Mouse (Mus musculus) liver, embryonic 13.5 days (tissue): ENCODE measurements at regions not wholly inside any gene's neighbourhood (a gene's known extent, or its start where the extent isn't known, plus 50 kb on each side); places are given as distances from the start of the nearest gene placed in this dataset.

ENCODE experiments used
- ATAC-seq: fragments of 200-750 bp; cut with Nextera tagmentation; 2 replicates; pipeline ENCODE4 v1.8.0; 2017; ENCODE audit warnings: low read depth, mild to moderate bottlenecking, moderate number of reproducible peaks, moderate library complexity
- DNase-seq: peaks from one replicate; pipeline ENCODE4 v3.0.0; 2022
- H3K27ac ChIP-seq: fragments of 300-500 bp; sonication (generic); 2 replicates; pipeline ENCODE4 v1.5.1; 2015; ENCODE audit warnings: moderate library complexity, mild to moderate bottlenecking, inconsistent platforms
- H3K27me3 ChIP-seq: fragments of 300-500 bp; sonication (generic); 2 replicates; pipeline ENCODE4 v1.6.1; 2015; ENCODE audit warnings: mild to moderate bottlenecking, inconsistent platforms
- H3K36me3 ChIP-seq: fragments of 300-500 bp; sonication (generic); 2 replicates; pipeline ENCODE4 v1.6.1; 2015; ENCODE audit warnings: mild to moderate bottlenecking, inconsistent platforms
- H3K4me1 ChIP-seq: fragments of 300-500 bp; sonication (generic); replicated peaks from 2 replicates; pipeline ENCODE4 v1.6.1; 2015; ENCODE audit warnings: inconsistent platforms
- H3K4me2 ChIP-seq: fragments of 300-500 bp; sonication (generic); 2 replicates; pipeline ENCODE4 v1.6.1; 2015; ENCODE audit warnings: inconsistent platforms, mild to moderate bottlenecking, moderate library complexity
- H3K4me3 ChIP-seq: fragments of 300-500 bp; sonication (generic); replicated peaks from 2 replicates; pipeline ENCODE4 v1.5.1; 2015; ENCODE audit warnings: mild to moderate bottlenecking, inconsistent platforms
- H3K9ac ChIP-seq: fragments of 300-500 bp; sonication (generic); 2 replicates; pipeline ENCODE4 v1.6.1; 2015; ENCODE audit warnings: mild to moderate bottlenecking, inconsistent platforms
- H3K9me3 ChIP-seq: fragments of 300-500 bp; sonication (generic); replicated peaks from 2 replicates; pipeline ENCODE4 v1.6.1; 2016; ENCODE audit warnings: inconsistent platforms
- WGBS: fragments of 180-500 bp; shearing (Covaris S2); methylation state at CpG from one replicate; pipeline ENCODE4 v1.1.7; 2015; ENCODE audit not compliant: insufficient replicate concordance; 5-methylcytosine and 5-hydroxymethylcytosine counted together

DNA sequence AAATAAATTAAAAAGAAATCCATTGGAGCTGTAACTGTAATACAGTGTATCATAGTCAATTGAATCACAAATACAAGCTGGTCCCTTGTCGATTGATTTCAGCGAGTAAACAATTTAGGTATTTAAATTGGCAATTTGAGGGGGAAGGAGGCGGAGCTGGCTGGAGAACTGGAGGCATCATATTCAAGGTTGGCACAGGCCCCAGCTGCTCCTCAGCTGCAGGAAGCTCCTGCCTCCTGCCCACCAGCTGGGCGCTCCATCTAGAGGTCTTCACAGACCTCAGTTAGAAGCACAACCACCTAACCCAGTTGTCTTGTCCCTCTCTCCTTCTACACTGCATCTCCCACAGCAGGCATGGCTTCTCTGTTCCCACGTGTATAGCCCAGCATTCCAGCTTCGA is 292.6 kb downstream of the Mroh4 start:
- Histone ChIP-seq H3K9me3 (no peaks in the 10 kb centered on the region), H3K4me2 (no peak overlapping the region), H3K4me3 (no peak overlapping the region), H3K36me3 (no peaks in the 10 kb centered on the region), H3K27me3 (no peaks in the 10 kb centered on the region), H3K9ac (no peak overlapping the region), H3K27ac (no peak overlapping the region), H3K4me1 (no peaks in the 10 kb centered on the region)
- ATAC-seq (no peak), DNase-seq (no peak)
- 49% methylated on average over 6 of the region's 6 CpGs for WGBS

DNA sequence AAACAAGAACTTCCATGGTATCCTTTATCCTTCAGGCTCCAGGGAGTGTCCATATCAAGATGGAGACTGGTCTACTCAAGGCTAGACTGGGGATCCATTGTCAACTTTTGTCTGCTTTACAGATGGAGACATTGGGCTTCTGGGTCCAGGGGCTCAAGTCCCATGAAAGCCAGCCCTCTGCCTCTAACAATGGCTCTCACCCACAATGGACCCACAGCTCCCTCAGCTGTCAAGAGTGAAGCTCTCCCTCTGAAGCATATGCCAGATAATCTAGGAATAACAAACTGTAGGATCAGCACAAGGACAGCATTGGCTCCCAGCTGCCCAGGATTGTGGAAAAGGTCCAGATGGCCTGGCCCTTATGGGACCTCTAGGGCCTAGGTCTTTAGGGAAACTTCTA is 302.3 kb downstream of the Mroh4 start:
- Histone ChIP-seq H3K9ac (no peak overlapping the region), H3K36me3 (no peaks in the 10 kb centered on the region), H3K9me3 (peaks cover 16% of the 10 kb centered on the region), H3K4me2 (no peak overlapping the region), H3K4me1 (no peaks in the 10 kb centered on the region), H3K4me3 (no peak overlapping the region), H3K27me3 (no peaks in the 10 kb centered on the region), H3K27ac (no peak overlapping the region)
- no peak for ATAC-seq
- DNase-seq, result no peak

DNA sequence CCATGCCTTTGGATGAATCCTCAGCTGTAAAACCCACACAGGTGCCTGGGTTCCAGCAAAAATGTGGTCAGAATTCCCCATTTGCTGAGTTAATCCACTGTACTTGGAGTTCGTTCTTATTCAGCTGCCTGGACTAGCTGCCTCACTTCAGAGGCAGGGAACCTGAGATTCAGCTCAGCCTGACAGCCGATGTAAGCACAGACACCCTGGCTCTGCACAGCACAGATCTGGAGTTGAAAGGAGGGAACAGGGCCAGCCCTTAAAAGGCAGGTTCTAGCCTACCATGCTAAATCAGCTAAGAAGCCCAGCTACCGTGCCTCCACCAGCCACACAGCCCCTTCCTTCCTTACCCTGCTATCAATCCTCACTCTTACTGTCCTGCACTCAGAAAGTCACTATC is 306.0 kb downstream of the Mroh4 start:
- DNase-seq, result no peak
- Histone ChIP-seq H3K4me2 (no peak overlapping the region), H3K9ac (no peak overlapping the region), H3K36me3 (no peaks in the 10 kb centered on the region), H3K9me3 (no peaks in the 10 kb centered on the region), H3K27me3 (no peaks in the 10 kb centered on the region), H3K4me3 (no peak overlapping the region), H3K4me1 (no peaks in the 10 kb centered on the region), H3K27ac (no peak overlapping the region)
- ATAC-seq, result no peak
- WGBS, result 45% methylated on average over 3 of the region's 3 CpGs

DNA sequence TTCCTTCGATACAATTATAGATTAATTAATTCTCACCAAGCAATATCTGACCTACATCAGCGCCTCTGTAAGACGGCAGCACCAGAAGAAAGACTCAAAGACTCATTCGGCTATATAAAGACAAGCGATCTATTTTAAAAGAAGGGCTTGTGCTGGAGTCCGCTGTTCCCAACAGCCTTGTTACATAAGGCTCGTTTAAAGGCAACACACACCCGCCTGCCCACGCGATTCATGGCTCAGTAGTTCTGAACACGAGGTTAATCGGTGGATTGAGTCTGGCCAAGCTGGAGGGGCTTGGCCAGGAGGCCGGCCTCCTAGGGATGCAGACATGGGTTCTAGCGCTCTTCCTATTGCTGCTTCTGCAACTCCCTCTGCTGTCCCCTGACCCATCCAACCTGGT is 306.9 kb downstream of the Mroh4 start:
- no peaks in the 10 kb centered on the region for H3K36me3 ChIP-seq
- WGBS, result 77% methylated on average over 14 of the region's 14 CpGs
- H3K27me3 ChIP-seq, result no peaks in the 10 kb centered on the region
- no peaks in the 10 kb centered on the region for H3K9me3 ChIP-seq
- DNase-seq, result no peak
- no peak for ATAC-seq
- H3K27ac ChIP-seq, result no peak overlapping the region
- no peak overlapping the region for H3K9ac ChIP-seq
- no peak overlapping the region for H3K4me2 ChIP-seq
- H3K4me3 ChIP-seq, result no peak overlapping the region
- H3K4me1 ChIP-seq, result no peaks in the 10 kb centered on the region

DNA sequence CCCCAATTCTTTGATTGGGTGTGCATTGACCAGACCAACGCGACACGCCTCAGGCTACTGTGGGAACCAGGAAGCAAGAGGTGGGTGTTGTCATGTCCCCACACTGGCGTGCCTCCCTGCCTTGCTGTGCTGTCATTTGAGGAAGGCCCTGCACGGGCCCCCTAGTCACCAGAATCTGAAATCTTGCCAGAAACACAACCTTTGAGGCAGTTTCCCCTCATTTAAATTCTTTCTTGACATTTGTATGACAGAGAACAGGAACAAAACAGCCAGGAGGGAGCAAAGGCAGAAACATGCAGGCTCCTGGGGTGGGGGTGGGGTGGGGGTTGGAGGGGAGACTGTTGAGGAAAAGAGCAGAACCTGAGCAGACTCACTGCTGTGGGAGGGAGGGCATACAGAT is 309.5 kb downstream of the Mroh4 start:
- Histone ChIP-seq H3K27me3 (no peaks in the 10 kb centered on the region), H3K9me3 (no peaks in the 10 kb centered on the region), H3K4me2 (no peak overlapping the region), H3K4me1 (no peaks in the 10 kb centered on the region), H3K9ac (no peak overlapping the region), H3K27ac (no peak overlapping the region), H3K36me3 (no peaks in the 10 kb centered on the region), H3K4me3 (no peak overlapping the region)
- ATAC-seq (no peak), DNase-seq (no peak)
- WGBS, result 49% methylated on average over 5 of the region's 5 CpGs

DNA sequence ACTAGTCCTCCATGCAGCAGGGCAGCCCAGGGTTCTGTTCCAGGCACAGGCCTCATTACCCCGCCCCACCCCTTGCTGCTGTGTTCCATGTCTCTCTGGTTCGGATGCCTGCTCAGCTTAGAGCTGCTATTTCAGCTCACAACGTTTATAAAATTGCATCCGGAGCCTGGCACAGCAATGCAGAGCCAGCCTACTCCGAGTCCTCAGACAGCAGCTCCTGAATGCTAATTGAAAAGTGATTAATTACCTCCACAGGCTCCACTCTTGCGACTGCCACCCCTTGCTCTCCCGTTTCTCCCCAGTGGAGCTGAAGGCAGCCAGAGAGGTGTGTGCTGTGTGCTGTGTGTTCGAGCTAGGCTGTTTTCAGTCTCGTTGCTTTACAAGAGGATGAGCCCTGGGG is 310.6 kb downstream of the Mroh4 start:
- DNase-seq, result no peak
- ATAC-seq, result no peak
- WGBS, result 34% methylated on average over 9 of the region's 9 CpGs
- Histone ChIP-seq H3K4me2 (no peak overlapping the region), H3K4me3 (no peak overlapping the region), H3K27ac (no peak overlapping the region), H3K36me3 (no peaks in the 10 kb centered on the region), H3K9me3 (no peaks in the 10 kb centered on the region), H3K27me3 (no peaks in the 10 kb centered on the region), H3K4me1 (no peaks in the 10 kb centered on the region), H3K9ac (no peak overlapping the region)

DNA sequence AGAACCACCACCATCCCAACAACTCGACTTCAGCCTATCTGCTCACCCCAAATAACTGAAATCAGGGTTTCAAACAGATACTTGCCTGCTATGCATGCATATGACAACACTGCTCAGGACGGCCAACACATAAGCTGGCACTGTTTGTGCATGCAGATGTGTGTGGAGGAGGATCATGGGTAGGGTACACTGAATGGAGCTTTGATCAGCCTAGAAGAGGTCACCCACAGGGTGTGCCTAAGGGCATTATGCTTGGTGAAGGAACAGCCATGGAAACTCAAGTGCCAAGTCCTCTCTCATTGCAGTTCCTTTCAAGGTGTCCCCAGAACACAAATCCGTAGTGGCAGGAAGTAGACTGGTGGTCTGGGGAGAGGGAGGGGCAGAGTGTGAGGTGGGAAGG is 316.7 kb downstream of the Mroh4 start:
- no peaks in the 10 kb centered on the region for H3K9me3 ChIP-seq
- H3K9ac ChIP-seq, result no peak overlapping the region
- H3K4me1 ChIP-seq, result no peaks in the 10 kb centered on the region
- H3K4me2 ChIP-seq, result no peak overlapping the region
- no peak overlapping the region for H3K27ac ChIP-seq
- no peaks in the 10 kb centered on the region for H3K27me3 ChIP-seq
- DNase-seq (no peak), ATAC-seq (no peak)
- no peaks in the 10 kb centered on the region for H3K36me3 ChIP-seq
- WGBS, result 29% methylated on average over 3 of the region's 3 CpGs
- no peak overlapping the region for H3K4me3 ChIP-seq

DNA sequence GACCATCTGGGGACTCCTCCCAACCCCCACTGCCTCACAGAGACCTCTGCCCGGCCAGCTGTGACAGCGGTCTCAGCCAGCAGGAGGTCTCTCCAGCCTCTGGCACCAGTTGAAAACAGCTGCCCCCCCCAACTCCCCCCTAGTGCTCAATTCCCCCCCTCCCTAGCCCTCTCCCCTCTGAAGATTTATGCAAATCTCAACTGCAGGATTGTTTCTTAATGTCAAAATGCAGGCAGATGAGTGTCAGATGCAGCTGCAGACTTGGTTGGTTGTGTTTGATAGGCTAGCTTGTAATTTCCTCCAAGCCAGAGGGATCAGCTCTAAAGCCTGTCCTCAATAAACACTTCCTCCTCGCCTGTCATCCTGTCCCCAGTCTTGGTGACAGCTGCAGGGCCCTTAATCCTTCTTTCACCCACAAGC is 317.7 kb downstream of the Mroh4 start:
- WGBS, result 10% methylated on average over 3 of the region's 3 CpGs

DNA sequence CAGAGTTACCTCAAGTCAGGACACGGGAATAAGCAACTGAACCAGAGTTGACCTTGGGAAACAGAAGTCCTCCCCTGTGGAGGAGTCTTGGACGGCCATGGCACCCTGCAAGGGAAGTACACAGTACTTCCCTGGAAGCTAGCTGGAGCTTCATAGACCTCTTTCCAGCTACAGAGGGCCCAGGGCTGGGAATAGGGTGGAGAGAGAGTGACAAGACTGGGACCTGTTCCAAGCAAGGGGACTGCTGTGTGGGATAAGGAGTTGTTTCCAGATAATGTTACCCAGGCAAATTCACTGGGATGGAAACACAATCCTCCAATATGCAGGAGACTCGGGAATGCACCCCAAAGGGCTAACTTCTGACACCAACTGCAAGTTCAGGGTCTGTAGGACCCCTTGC is 325.1 kb downstream of the Mroh4 start:
- Histone ChIP-seq H3K27me3 (no peaks in the 10 kb centered on the region), H3K27ac (no peak overlapping the region), H3K4me1 (no peaks in the 10 kb centered on the region), H3K4me2 (no peak overlapping the region), H3K4me3 (no peak overlapping the region), H3K9me3 (no peaks in the 10 kb centered on the region), H3K36me3 (no peaks in the 10 kb centered on the region), H3K9ac (no peak overlapping the region)
- WGBS, result 39% methylated on average over 3 of the region's 3 CpGs
- no peak for ATAC-seq
- DNase-seq, result no peak

More for the DNA sequence above, 317.7 kb downstream of the Mroh4 start:
- Histone ChIP-seq H3K9ac (no peak overlapping the region), H3K36me3 (no peaks in the 10 kb centered on the region), H3K4me1 (no peaks in the 10 kb centered on the region), H3K4me2 (no peak overlapping the region), H3K27ac (no peak overlapping the region), H3K4me3 (no peak overlapping the region), H3K9me3 (no peaks in the 10 kb centered on the region), H3K27me3 (no peaks in the 10 kb centered on the region)
- no peak for ATAC-seq
- DNase-seq, result no peak

DNA sequence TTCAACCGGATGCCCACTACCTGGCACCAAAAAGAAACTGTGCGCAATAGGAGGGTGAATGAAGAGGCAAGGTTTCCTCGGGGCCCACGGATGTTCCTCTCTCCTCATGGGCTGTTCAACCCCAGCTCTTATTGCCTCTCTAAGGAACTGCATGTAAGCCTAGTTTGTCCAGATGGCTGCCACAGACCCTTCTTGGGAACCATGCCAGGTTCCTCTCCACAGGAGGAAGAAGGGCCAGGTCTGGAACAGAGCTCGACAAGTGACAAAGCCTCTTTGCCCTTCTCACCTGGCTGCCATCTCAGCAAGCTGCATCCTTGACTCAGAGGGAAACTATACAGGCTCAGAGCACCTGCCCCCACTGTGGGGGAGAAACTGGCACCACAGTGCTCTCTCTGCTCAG is 329.6 kb downstream of the Mroh4 start:
- Histone ChIP-seq H3K9ac (no peak overlapping the region), H3K9me3 (no peaks in the 10 kb centered on the region), H3K27me3 (no peaks in the 10 kb centered on the region), H3K4me3 (no peak overlapping the region), H3K36me3 (no peaks in the 10 kb centered on the region), H3K4me2 (no peak overlapping the region), H3K27ac (no peak overlapping the region), H3K4me1 (no peaks in the 10 kb centered on the region)
- 78% methylated on average over 5 of the region's 5 CpGs for WGBS
- ATAC-seq (no peak), DNase-seq (no peak)

DNA sequence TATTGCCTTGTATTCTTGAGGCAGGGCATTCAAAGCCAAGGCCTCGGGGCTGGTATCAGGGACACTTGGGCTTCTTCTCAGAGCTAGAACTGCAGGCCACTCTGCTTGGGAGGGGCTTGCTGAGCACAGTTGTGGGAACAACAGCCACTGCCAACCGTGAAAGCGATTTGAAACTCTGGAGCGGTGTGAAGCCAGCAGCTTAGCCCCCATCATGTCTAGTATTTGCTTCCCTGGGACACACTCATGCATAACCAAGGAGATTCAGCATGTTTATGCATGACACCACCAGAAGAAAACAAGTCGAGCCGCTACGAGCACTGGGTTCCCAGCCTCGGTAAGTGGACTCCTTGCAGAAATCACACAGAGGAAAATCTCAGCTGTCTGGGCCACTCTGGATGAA is 339.9 kb downstream of the Mroh4 start:
- 65% methylated on average over 8 of the region's 8 CpGs for WGBS
- no peak overlapping the region for H3K4me3 ChIP-seq
- H3K27ac ChIP-seq, result no peak overlapping the region
- no peak overlapping the region for H3K9ac ChIP-seq
- H3K27me3 ChIP-seq, result no peaks in the 10 kb centered on the region
- no peaks in the 10 kb centered on the region for H3K4me1 ChIP-seq
- ATAC-seq, result no peak
- no peak for DNase-seq
- H3K4me2 ChIP-seq, result no peak overlapping the region
- no peaks in the 10 kb centered on the region; the same call in 1 of the 2 replicates for H3K9me3 ChIP-seq
- H3K36me3 ChIP-seq, result no peaks in the 10 kb centered on the region

DNA sequence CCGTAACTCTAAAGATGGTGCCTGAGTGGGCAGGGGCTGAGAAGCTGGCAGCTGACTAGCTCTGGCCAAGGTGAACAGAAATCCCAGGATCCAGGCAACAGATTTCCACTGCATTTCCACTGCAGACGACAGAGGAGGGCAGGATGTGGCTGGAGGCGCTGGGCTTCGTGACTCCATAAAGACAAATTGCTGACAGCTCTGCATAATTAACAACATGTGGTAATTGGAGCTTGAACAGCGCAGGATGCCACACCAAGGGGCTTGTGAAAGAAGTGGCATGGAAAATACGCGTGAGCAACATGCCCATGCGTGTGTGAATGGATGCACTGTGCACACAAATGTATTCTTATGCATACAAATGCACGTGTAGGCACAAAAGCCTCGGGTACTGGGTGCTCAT is 341.5 kb downstream of the Mroh4 start:
- Histone ChIP-seq H3K4me1 (no peaks in the 10 kb centered on the region), H3K36me3 (no peaks in the 10 kb centered on the region), H3K9ac (no peak overlapping the region), H3K27ac (no peak overlapping the region), H3K9me3 (no peaks in the 10 kb centered on the region; the same call in 1 of the 2 replicates), H3K27me3 (no peaks in the 10 kb centered on the region), H3K4me3 (no peak overlapping the region), H3K4me2 (no peak overlapping the region)
- WGBS, result 55% methylated on average over 10 of the region's 10 CpGs
- DNase-seq, result no peak
- ATAC-seq, result no peak

DNA sequence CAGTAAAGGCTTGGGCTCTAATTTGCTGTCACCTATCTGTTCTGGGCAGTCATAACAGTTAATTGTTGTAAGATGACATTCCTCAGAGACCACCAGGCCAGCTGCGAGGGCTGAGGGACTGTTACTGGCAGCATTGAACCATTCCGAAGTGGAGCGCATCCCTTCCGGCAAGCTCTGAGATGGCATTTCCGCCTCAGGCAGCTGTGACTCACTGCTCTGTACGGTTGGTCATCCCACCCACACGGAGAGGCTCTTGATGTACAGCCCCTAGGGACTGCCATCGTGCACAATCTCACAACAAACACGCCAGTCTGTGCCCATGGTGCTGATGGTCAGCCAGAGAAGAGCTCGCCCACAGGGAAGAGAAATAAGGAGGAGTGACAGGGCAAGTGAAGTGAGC is 342.0 kb downstream of the Mroh4 start:
- H3K4me3 ChIP-seq, result no peak overlapping the region
- DNase-seq (no peak), ATAC-seq (no peak)
- WGBS, result 59% methylated on average over 10 of the region's 10 CpGs
- H3K9ac ChIP-seq, result no peak overlapping the region
- H3K27me3 ChIP-seq, result no peaks in the 10 kb centered on the region
- no peaks in the 10 kb centered on the region for H3K4me1 ChIP-seq
- H3K4me2 ChIP-seq, result no peak overlapping the region
- no peaks in the 10 kb centered on the region; the same call in 1 of the 2 replicates for H3K9me3 ChIP-seq
- H3K36me3 ChIP-seq, result no peaks in the 10 kb centered on the region
- no peak overlapping the region for H3K27ac ChIP-seq
